Mouse (Mus musculus) bone marrow, adult 2 months (tissue): ENCODE results near the gene Tank.

Experiments used
- CTCF ChIP-seq: fragments of 200-500 bp; IDR thresholded peaks from 2 replicates; pipeline ENCODE4 v1.5.1; 2011; ENCODE audit warnings: low read length, control low read depth; ENCODE audit not compliant: control insufficient read depth, insufficient read depth
- POLR2A ChIP-seq: fragments of 200-500 bp; IDR thresholded peaks from 2 replicates; pipeline ENCODE4 v1.6.1; 2011; ENCODE audit warnings: low read depth, mild to moderate bottlenecking, control low read depth, low read length, borderline replicate concordance; ENCODE audit not compliant: control insufficient read depth

- no peak for TF ChIP-seq CTCF
- TF ChIP-seq POLR2A = no peak
Measured at GRCm38 (mm10) chr2:61638182-61638581, 59.8 kb downstream of the Tank start.
